Mouse (Mus musculus) CD4-positive, CD25-positive, alpha-beta regulatory T cell, adult 4 months (primary cell): ENCODE measurements around the gene Pgrmc2. TPM values are rescaled to one million over a fixed set of nuclear protein-coding genes. Genes with fewer than 3 reads are reported as not detected.
A peak's percentile ranks its signal among the peaks of the same experiment; 100 is the strongest.

Source experiments
- ATAC-seq: one replicate; pipeline ENCODE4 v1.8.0; 2017
- polyA plus RNA-seq, 2 experiments: library from polyadenylated mRNA; unstranded; fragments of 100-300 nt; shearing (Covaris generic); gene quantifications; one replicate each; pipeline ENCODE4 v1.2.1; 2017

The Pgrmc2 gene
- polyA plus RNA-seq, 2 experiments from 2014 or later: 3.2 to 4.1 TPM

GRCm38 (mm10) chr3:41065320-41065719, 17.5 kb downstream of the Pgrmc2 start:
- no peak for ATAC-seq

DNA sequence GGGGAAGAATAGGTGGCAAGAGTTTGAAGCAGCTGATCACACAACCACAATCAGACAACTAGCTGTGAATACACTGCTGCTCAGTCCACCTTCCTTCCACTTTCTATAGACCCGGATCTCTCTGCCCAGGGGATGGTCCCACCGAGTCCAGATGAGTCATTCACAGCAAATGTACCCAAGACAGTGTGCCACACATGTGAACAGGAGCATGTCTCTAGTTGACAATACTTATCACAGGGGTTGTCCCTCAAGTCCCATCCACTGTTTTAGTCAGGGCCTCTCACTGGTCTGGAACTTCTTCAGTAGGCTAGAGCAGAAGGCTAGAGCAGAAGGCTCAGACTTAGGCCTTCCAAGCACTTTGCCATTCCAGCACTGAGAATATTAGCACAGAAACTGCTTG, 20.1 kb downstream of the Pgrmc2 start:
- ATAC-seq: no peak

- no peak for ATAC-seq
These were observed 20.8 kb downstream of the Pgrmc2 start for GRCm38 (mm10) chr3:41061831-41062565.

- ATAC-seq: no peak
These were observed 23.6 kb downstream of the Pgrmc2 start for GRCm38 (mm10) chr3:41059249-41059648.

DNA sequence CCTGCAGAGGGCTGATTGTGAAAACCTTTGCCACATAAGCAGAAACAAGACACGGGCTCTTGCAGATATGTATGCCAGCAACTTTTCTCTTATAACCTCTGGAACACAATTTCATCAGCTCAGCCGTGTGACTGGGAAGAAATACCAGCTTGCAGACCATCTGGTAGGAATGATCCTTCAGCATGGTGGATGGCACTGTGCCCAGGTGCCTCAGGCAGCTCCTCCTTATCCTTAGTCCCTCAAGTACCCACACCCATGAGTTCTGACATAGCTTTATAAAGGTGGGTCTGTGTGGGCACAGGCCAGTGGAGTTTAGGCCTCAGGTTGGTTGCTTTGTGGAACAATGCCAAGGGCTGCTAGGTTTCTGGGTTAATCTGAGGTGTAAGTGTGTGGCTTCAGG, 24.5 kb downstream of the Pgrmc2 start:
- ATAC-seq: no peak

- no peak for ATAC-seq
These were observed 29.5 kb downstream of the Pgrmc2 start for GRCm38 (mm10) chr3:41053334-41053733.

DNA sequence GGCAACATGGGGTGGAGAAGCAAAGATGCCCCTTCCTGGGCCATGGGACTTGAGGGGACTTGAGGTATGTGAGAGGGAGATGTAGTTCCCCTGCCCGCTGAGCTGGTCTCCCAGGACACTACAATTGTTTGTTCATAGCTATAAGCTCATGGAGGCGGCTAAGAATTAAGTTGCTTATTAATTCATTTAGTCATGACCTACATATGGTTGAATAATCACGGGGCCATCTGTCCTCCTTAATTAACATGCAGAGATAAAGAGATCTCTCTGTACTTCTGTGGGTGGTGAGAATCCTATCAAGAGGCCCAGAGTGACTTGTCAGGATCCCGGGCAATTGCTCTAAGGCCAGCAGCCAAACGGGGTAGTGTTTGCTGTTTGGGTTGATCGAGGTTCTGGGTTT, 35.0 kb downstream of the Pgrmc2 start:
- no peak for ATAC-seq

- ATAC-seq: no peak
These were observed 39.0 kb downstream of the Pgrmc2 start for GRCm38 (mm10) chr3:41043756-41044354.

- peak; percentile 83 for ATAC-seq
These were observed 40.5 kb downstream of the Pgrmc2 start for GRCm38 (mm10) chr3:41042195-41042938.

GRCm38 (mm10) chr3:41041241-41041640, 41.6 kb downstream of the Pgrmc2 start:
- no peak for ATAC-seq

GRCm38 (mm10) chr3:41038297-41038916, 44.4 kb downstream of the Pgrmc2 start:
- ATAC-seq: no peak

DNA sequence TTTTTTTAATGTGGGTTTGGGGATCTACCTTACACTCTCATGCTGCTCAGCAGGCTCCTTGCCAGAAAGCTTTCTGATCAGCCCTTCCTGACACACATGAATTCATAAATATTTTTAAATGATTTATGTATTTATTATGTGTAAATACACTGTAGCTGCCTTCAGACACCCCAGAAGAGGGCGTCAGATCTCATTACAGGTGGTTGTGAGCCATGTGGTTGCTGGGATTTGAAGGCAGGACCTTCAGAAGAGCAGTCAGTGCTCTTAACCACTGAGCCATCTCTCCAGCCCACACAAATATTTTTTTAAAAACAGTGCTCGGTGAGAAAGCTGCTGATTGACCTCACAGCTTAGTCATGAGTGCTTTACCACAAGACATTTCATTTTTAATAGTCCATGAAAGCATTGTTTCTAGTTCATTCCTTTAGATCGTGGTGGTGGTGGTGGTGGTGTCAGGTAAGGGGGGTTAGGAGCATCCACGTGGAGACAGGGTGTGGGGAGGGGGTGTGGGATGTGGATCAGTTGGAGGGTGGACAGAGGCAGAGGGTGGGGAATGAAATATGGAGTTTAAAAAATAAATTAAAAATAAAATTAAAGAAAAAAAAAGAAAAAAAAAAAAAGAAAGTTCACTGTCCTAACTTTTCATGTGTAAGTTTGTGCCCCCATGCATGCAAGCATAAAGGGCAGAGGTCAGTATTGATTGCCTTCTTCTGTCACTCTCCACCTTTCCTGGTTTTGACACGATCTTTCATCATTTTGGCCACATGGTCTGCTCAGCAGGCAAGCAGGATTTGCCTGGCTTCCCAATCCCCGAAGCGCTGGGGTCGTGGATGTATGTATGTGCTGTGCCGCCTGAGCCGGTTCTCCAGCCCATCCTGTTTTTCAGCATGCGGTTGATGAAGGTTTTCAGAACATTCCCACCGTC, 51.3 kb downstream of the Pgrmc2 start:
- peak; percentile 32 for ATAC-seq

GRCm38 (mm10) chr3:41030705-41031104, 52.1 kb downstream of the Pgrmc2 start:
- ATAC-seq: no peak

- no peak for ATAC-seq
These were observed 60.9 kb downstream of the Pgrmc2 start for GRCm38 (mm10) chr3:41021980-41022379.

GRCm38 (mm10) chr3:41020687-41021086, 62.2 kb downstream of the Pgrmc2 start:
- no peak for ATAC-seq

DNA sequence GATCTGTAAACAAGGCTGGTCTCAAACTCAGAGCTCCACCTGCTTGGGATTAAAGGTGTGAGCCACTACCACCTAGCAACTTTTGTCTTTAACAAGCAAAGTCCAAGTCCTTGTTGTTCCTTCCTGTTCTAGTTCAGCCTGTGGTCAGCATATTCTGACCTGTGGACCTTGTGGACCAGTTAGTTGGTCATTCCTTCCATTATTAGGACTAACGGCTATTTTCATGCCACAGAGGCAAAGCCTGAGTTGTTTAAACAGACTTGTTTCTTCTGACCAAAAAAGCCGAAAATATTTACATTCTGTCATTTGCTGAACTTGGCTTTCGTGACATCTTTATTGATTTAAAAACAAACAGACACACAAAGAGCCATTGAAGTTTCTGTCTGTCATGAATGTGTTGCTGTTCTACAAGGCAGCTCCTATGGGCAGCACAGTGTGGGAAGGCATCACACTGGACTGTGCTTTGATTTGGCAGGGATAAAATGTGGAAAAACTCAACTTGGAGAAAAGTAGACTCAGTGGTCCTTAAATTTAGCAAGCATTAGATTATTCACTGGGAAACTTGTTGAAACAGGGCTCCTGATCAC, 64.7 kb downstream of the Pgrmc2 start:
- no peak for ATAC-seq

Other genes with a start within 250 kb of the Pgrmc2 start
- 10 to 100 TPM; 12.9 to 18.8 TPM for gene Mfsd8, start 236.2 kb downstream of the Pgrmc2 start, polyA plus RNA-seq
- gene Abhd18, start 236.1 kb downstream of the Pgrmc2 start, polyA plus RNA-seq: 10 to 100 TPM; 15.6 to 17.2 TPM
- gene 1700034I23Rik, start 180.5 kb downstream of the Pgrmc2 start, polyA plus RNA-seq: under 1 TPM; 0.86 to 0.96 TPM
- 10 to 100 TPM; 12.7 to 27.2 TPM for gene Larp1b, start 133.2 kb downstream of the Pgrmc2 start, polyA plus RNA-seq